Mouse (Mus musculus) limb, embryonic 15.5 days (tissue): ENCODE data around the gene Fam198a. TPM values are rescaled to one million over a fixed set of nuclear protein-coding genes. Genes with fewer than 3 reads are reported as not detected.

ENCODE experiments used
- ATAC-seq: fragments of 200-750 bp; cut with Nextera tagmentation; 2 replicates; pipeline ENCODE4 v1.8.0; 2017; ENCODE audit warnings: low read depth, moderate TSS enrichment; ENCODE audit not compliant: insufficient number of reproducible peaks, low FRiP score, low TSS enrichment
- H3K27ac ChIP-seq: fragments of 300-500 bp; sonication (generic); 2 replicates; pipeline ENCODE4 v1.5.1; 2015; ENCODE audit warnings: moderate library complexity, mild to moderate bottlenecking, inconsistent platforms
- H3K27me3 ChIP-seq: fragments of 300-500 bp; sonication (generic); 2 replicates; pipeline ENCODE4 v1.6.1; 2015; ENCODE audit warnings: inconsistent platforms
- H3K36me3 ChIP-seq: fragments of 300-500 bp; sonication (generic); 2 replicates; pipeline ENCODE4 v1.6.1; 2015; ENCODE audit warnings: inconsistent platforms
- H3K4me1 ChIP-seq: fragments of 300-500 bp; sonication (generic); 2 replicates; pipeline ENCODE4 v1.6.1; 2015; ENCODE audit warnings: inconsistent platforms
- H3K4me2 ChIP-seq: fragments of 300-500 bp; sonication (generic); 2 replicates; pipeline ENCODE4 v1.6.1; 2015; ENCODE audit warnings: mild to moderate bottlenecking, inconsistent platforms
- H3K4me3 ChIP-seq: fragments of 300-500 bp; sonication (generic); 2 replicates; pipeline ENCODE4 v1.5.1; 2015; ENCODE audit warnings: mild to moderate bottlenecking, inconsistent platforms
- H3K9ac ChIP-seq: fragments of 300-500 bp; sonication (generic); 2 replicates; pipeline ENCODE4 v1.6.1; 2015; ENCODE audit warnings: inconsistent platforms
- H3K9me3 ChIP-seq: fragments of 300-500 bp; sonication (generic); 2 replicates; pipeline ENCODE4 v1.6.1; 2016; ENCODE audit warnings: inconsistent platforms
- WGBS: fragments of 180-500 bp; shearing (Covaris S2); methylation state at CpG from one replicate; pipeline ENCODE4 v1.1.7; 2015; 5-methylcytosine and 5-hydroxymethylcytosine counted together
- polyA plus RNA-seq: library from polyadenylated mRNA; unstranded; fragments of >200 nt; fragmentation: Nextera tagmentation; extraction: Ambion mirVana; gene quantifications from 2 replicates; pipeline ENCODE4 v1.2.1, GENCODE M21; 2015

The Fam198a gene
- polyA plus RNA-seq, 1 experiment from 2014 or later = 7.6 TPM

GRCm38 (mm10) chr9:121928498-121928897 is 22.3 kb upstream of the Fam198a start:
- Histone ChIP-seq H3K4me2 (no peak overlapping the region), H3K9me3 (no peaks in the 10 kb centered on the region; the same call in 1 of the 2 replicates), H3K27me3 (no peaks in the 10 kb centered on the region), H3K27ac (no peak overlapping the region), H3K36me3 (no peaks in the 10 kb centered on the region), H3K4me1 (peaks cover 3% of the 10 kb centered on the region; the same call in 1 of the 2 replicates), H3K9ac (no peak overlapping the region), H3K4me3 (no peak overlapping the region)
- WGBS = 20% methylated on average over 2 of the region's 2 CpGs
- no peak for ATAC-seq

DNA sequence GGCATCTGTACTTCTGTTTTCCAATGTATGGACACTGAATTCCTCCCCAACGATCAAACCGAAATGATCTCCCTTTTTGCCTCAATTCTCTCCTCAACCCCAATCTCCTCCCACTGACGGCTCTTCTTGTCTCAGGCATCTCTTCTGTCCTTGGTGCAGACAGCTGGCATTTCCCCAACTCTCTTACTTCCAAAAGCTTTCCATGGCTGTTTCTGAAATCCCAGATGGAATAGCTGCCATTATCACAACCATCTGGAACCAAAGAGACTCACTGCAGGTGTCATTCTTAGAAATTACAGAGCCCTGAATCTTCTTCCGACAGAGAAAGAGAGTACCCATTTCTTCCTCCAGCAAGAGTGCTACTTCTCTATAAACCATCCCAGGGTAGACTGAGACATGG is 15.9 kb upstream of the Fam198a start:
- Histone ChIP-seq H3K27me3 (no peaks in the 10 kb centered on the region), H3K4me3 (no peak overlapping the region), H3K27ac (no peak overlapping the region), H3K9me3 (no peaks in the 10 kb centered on the region; the same call in 1 of the 2 replicates), H3K9ac (no peak overlapping the region), H3K4me1 (0 out of 2 replicates have a peak, but pooled peaks cover 5% of the 10 kb centered on the region), H3K4me2 (no peak overlapping the region), H3K36me3 (no peaks in the 10 kb centered on the region)
- 85% methylated on average over 4 of the region's 4 CpGs for whole genome bisulfite sequencing
- no peak for ATAC-seq

GRCm38 (mm10) chr9:121936952-121937351 is 13.8 kb upstream of the Fam198a start:
- no peak for ATAC-seq
- 85% methylated on average over 1 of the region's 1 CpGs for WGBS
- H3K27me3 ChIP-seq = no peaks in the 10 kb centered on the region
- H3K27ac ChIP-seq = no peak overlapping the region
- H3K36me3 ChIP-seq = no peaks in the 10 kb centered on the region
- no peaks in the 10 kb centered on the region; the same call in 1 of the 2 replicates for H3K9me3 ChIP-seq
- no peak overlapping the region for H3K9ac ChIP-seq
- H3K4me2 ChIP-seq = peak overlapping the region; percentile 39; the same call in 1 of the 2 replicates
- peak overlapping the region; percentile 47; the same call in 1 of the 2 replicates for H3K4me3 ChIP-seq
- 0 out of 2 replicates have a peak, but pooled peaks cover 5% of the 10 kb centered on the region for H3K4me1 ChIP-seq

- H3K4me3 ChIP-seq = peak overlapping the region; percentile 47
- H3K27ac ChIP-seq = no peak overlapping the region
- ATAC-seq = peak; percentile 30; the same call in 1 of the 2 replicates
- H3K4me2 ChIP-seq = peak overlapping the region; percentile 39
- no peaks in the 10 kb centered on the region for H3K27me3 ChIP-seq
- H3K9ac ChIP-seq = peak overlapping the region; percentile 54; the same call in 1 of the 2 replicates
- H3K36me3 ChIP-seq = no peaks in the 10 kb centered on the region
- 61% methylated on average over 6 of the region's 6 CpGs for WGBS
- no peaks in the 10 kb centered on the region for H3K9me3 ChIP-seq
- H3K4me1 ChIP-seq = 0 out of 2 replicates have a peak, but pooled peaks cover 5% of the 10 kb centered on the region
Measured at GRCm38 (mm10) chr9:121937451-121937864, 13.3 kb upstream of the Fam198a start.

GRCm38 (mm10) chr9:121937944-121938355 is 12.8 kb upstream of the Fam198a start:
- H3K4me2 ChIP-seq = peak overlapping the region; percentile 39
- H3K9me3 ChIP-seq = no peaks in the 10 kb centered on the region
- H3K27me3 ChIP-seq = no peaks in the 10 kb centered on the region
- H3K4me1 ChIP-seq = 0 out of 2 replicates have a peak, but pooled peaks cover 5% of the 10 kb centered on the region
- peak overlapping the region; percentile 47 for H3K4me3 ChIP-seq
- 53% methylated on average over 21 of the region's 21 CpGs for WGBS
- no peaks in the 10 kb centered on the region for H3K36me3 ChIP-seq
- no peak overlapping the region for H3K27ac ChIP-seq
- peak overlapping the region; percentile 54; the same call in 1 of the 2 replicates for H3K9ac ChIP-seq
- ATAC-seq = peak; percentile 35; the same call in 1 of the 2 replicates

DNA sequence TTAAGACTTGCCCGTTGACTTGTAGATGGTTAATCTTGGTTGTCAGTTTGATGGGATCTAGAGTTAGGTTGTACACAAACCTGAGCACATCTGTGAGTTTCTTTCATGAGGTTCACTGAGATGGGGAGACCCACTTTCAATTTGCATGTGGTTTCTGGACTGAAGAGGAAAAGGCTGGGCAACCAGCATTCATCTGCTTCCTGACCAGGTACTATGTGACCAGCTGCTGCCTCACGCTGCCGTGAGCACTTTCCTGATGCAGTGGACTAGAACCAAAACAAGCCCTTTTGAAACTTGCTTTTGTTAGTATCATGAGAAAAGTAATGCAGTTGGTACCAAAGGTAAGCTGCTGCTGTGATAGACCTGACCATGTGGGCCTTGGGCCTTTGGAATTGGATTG is 7.8 kb upstream of the Fam198a start:
- Histone ChIP-seq H3K4me2 (no peak overlapping the region), H3K27ac (no peak overlapping the region), H3K4me1 (peaks cover 1% of the 10 kb centered on the region; the same call in 1 of the 2 replicates), H3K9me3 (no peaks in the 10 kb centered on the region), H3K9ac (no peak overlapping the region), H3K36me3 (no peaks in the 10 kb centered on the region), H3K27me3 (no peaks in the 10 kb centered on the region), H3K4me3 (no peak overlapping the region)
- ATAC-seq = no peak
- WGBS = 83% methylated on average over 3 of the region's 3 CpGs

- no peak for ATAC-seq
- H3K4me2 ChIP-seq = no peak overlapping the region
Measured at GRCm38 (mm10) chr9:121943628-121944027, 7.2 kb upstream of the Fam198a start.

DNA sequence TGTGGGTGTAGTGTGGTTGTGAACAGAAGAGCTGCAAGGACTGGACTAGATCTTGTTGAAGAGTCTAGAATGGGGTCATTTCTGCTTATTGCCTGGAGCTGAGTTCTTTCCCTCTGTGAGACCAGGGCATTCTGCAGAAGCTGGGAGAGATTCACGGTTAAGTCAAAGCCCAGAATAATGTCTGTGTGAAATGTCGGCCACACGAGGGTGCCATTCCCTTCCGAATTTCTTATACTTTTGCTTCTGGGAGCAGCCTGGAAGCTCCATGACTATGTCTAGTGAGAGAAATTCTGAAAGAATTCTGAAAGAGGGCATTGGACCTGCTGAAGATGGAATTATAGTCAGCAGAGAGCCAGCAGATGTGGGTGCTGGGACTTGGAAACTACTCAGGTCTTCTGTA is 3.0 kb upstream of the Fam198a start:
- H3K36me3 ChIP-seq = no peaks in the 10 kb centered on the region
- H3K4me3 ChIP-seq = no peak overlapping the region
- WGBS = 9% methylated on average over 4 of the region's 4 CpGs
- H3K27me3 ChIP-seq = no peaks in the 10 kb centered on the region
- H3K27ac ChIP-seq = no peak overlapping the region
- peaks cover 31% of the 10 kb centered on the region for H3K4me1 ChIP-seq
- H3K9me3 ChIP-seq = no peaks in the 10 kb centered on the region
- ATAC-seq = no peak
- no peak overlapping the region for H3K4me2 ChIP-seq
- H3K9ac ChIP-seq = no peak overlapping the region

More at GRCm38 (mm10) chr9:121943628-121944027, 7.2 kb upstream of the Fam198a start:
- no peak overlapping the region for H3K27ac ChIP-seq
- no peak overlapping the region for H3K9ac ChIP-seq
- H3K36me3 ChIP-seq = no peaks in the 10 kb centered on the region
- WGBS = 66% methylated on average over 3 of the region's 3 CpGs
- H3K9me3 ChIP-seq = no peaks in the 10 kb centered on the region
- peaks cover 4% of the 10 kb centered on the region; the same call in 1 of the 2 replicates for H3K4me1 ChIP-seq
- no peak overlapping the region for H3K4me3 ChIP-seq
- H3K27me3 ChIP-seq = no peaks in the 10 kb centered on the region

DNA sequence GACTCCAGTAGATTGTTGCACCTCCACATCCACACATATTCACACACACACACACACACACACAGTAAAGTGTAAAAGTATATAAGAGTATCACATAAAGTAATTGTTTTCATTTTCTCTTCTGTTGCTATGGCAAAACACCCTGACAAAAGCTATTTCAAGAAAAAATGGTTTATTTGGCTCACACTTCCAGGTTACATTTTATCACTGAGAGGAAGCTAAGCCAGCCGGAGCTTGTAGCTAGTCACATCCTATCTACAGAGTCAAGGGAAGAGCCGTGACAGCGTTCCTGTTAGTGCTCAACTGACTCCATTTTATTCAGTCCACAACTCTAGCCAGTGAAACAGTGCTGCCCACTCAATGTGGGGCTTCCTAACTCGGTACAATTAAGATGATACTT is 2.4 kb upstream of the Fam198a start:
- Histone ChIP-seq H3K9me3 (no peaks in the 10 kb centered on the region), H3K36me3 (no peaks in the 10 kb centered on the region), H3K4me3 (no peak overlapping the region), H3K4me2 (no peak overlapping the region), H3K27ac (no peak overlapping the region), H3K9ac (no peak overlapping the region), H3K27me3 (no peaks in the 10 kb centered on the region), H3K4me1 (peaks cover 35% of the 10 kb centered on the region)
- WGBS = 67% methylated on average over 4 of the region's 4 CpGs
- ATAC-seq = no peak

DNA sequence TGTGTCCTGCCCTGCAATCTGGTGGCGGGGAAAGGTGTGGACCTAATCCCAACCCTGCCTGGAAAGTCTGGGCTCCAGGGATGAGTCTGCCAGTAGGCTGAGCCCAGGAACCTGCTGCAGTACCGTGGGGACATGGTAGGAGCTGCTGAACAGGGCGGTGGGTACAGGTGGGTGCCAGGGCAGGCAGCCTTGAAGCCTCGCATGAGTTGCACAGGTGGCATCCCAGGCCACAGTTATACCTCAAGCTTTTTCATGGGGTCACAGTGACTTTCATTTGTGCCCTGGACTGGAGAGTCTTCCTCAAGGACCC is 281 bp downstream of the Fam198a start:
- no peaks in the 10 kb centered on the region for H3K27me3 ChIP-seq
- no peaks in the 10 kb centered on the region for H3K9me3 ChIP-seq
- peak; percentile 37; the same call in 1 of the 2 replicates for ATAC-seq
- WGBS = 32% methylated on average over 4 of the region's 4 CpGs
- peaks cover 42% of the 10 kb centered on the region for H3K4me1 ChIP-seq
- peak overlapping the region; percentile 41 for H3K4me3 ChIP-seq
- H3K36me3 ChIP-seq = no peaks in the 10 kb centered on the region
- H3K4me2 ChIP-seq = peak overlapping the region; percentile 53
- H3K9ac ChIP-seq = peak overlapping the region; percentile 34
- H3K27ac ChIP-seq = peak overlapping the region; percentile 87

GRCm38 (mm10) chr9:121952596-121952995 is 1.8 kb downstream of the Fam198a start:
- no peak for ATAC-seq
- WGBS = 73% methylated on average over 6 of the region's 6 CpGs
- peaks cover 44% of the 10 kb centered on the region for H3K4me1 ChIP-seq
- no peaks in the 10 kb centered on the region for H3K36me3 ChIP-seq
- H3K9ac ChIP-seq = no peak overlapping the region
- no peak overlapping the region for H3K4me3 ChIP-seq
- no peaks in the 10 kb centered on the region for H3K27me3 ChIP-seq
- no peak overlapping the region for H3K4me2 ChIP-seq
- H3K27ac ChIP-seq = peak overlapping the region; percentile 87
- H3K9me3 ChIP-seq = no peaks in the 10 kb centered on the region

GRCm38 (mm10) chr9:121959966-121960635 is 9.3 kb downstream of the Fam198a start:
- no peak overlapping the region for H3K4me2 ChIP-seq
- H3K27me3 ChIP-seq = no peaks in the 10 kb centered on the region
- H3K4me3 ChIP-seq = no peak overlapping the region
- H3K27ac ChIP-seq = peak overlapping the region; percentile 67
- no peak for ATAC-seq
- peaks cover 15% of the 10 kb centered on the region for H3K4me1 ChIP-seq
- no peak overlapping the region for H3K9ac ChIP-seq
- 0 out of 2 replicates have a peak, but pooled peaks cover 3% of the 10 kb centered on the region for H3K36me3 ChIP-seq
- 29% methylated on average over 7 of the region's 7 CpGs for WGBS
- no peaks in the 10 kb centered on the region for H3K9me3 ChIP-seq
